In genomic region chr2:90904076-90904855, GRCm38 (mm10) we compare ENCODE assay signal across 8 mouse cellular contexts. TPM values are rescaled to one million over a fixed set of nuclear protein-coding genes. Genes with fewer than 3 reads are reported as not detected.
DNase-seq lines count a peak whose midpoint lies in the region; ATAC-seq and TF ChIP-seq lines count a peak whose summit lies in the region.

Gene Kbtbd4, plus strand, starts transcription at chr2:90904740.
Gene Ndufs3, minus strand, starts transcription at chr2:90904827.

- peak within 1 kb of the TSS; percentile 16 for H3K27ac ChIP-seq in ES-E14 (ENCODE audit: insufficient read depth, low read depth, low read length, poor library complexity, severe bottlenecking)
- peak within 1 kb of the TSS; percentile 93 for H3K27ac ChIP-seq in forebrain, embryonic 15.5 days (replicated peaks)
- peak within 1 kb of the TSS; percentile 97 for H3K27ac ChIP-seq in layer of hippocampus, adult 2 months
- H3K27ac ChIP-seq in lung, embryonic 15.5 days = peak within 1 kb of the TSS; percentile 93

- H3K36me3 ChIP-seq in ES-E14 (ENCODE audit: control insufficient read depth, insufficient read depth, low read length, poor library complexity, severe bottlenecking) = peaks cover 17% of the 10 kb centered on the region
- H3K36me3 ChIP-seq in forebrain, embryonic 15.5 days = peaks cover 43% of the 10 kb centered on the region
- peaks cover 46% of the 10 kb centered on the region for H3K36me3 ChIP-seq in lung, embryonic 15.5 days

- in situ Hi-C loops in ES-E14 (cut with MboI; ENCODE audit: low sequenced_read_pairs in 2 of 2, unreplicated experiment in 2 of 2) = no loop called here

- WGBS in forebrain, embryonic 15.5 days = under 1% methylated on average over 42 of the region's 43 CpGs
- WGBS in lung, embryonic 15.5 days = under 1% methylated on average over 39 of the region's 43 CpGs

- TF ChIP-seq CTCF in layer of hippocampus, adult 2 months (conservative IDR thresholded peaks at IDR 0.05) = no peak

- no peaks in the 10 kb centered on the region for H3K9me3 ChIP-seq in ES-E14 (ENCODE audit: control insufficient read depth, insufficient read depth, low read depth, low read length)
- no peaks in the 10 kb centered on the region for H3K9me3 ChIP-seq in forebrain, embryonic 15.5 days
- no peaks in the 10 kb centered on the region for H3K9me3 ChIP-seq in lung, embryonic 15.5 days

- H3K4me1 ChIP-seq in ES-E14 (ENCODE audit: control insufficient read depth in 2 of 2, insufficient read depth in 2 of 2, low read length in 2 of 2, poor library complexity in 1 of 2) = 0 out of 4 replicates have a peak, but pooled peaks cover 0 to 2% of the 10 kb centered on the region in 2 experiments
- peaks cover 36% of the 10 kb centered on the region for H3K4me1 ChIP-seq in forebrain, embryonic 15.5 days
- H3K4me1 ChIP-seq in lung, embryonic 15.5 days = peaks cover 24% of the 10 kb centered on the region

- H3K9ac ChIP-seq in ES-E14 (ENCODE audit: insufficient read depth, low read depth, low read length, poor library complexity, severe bottlenecking) = peak within 1 kb of the TSS; percentile 94
- peak within 1 kb of the TSS; percentile 89 for H3K9ac ChIP-seq in forebrain, embryonic 15.5 days (replicated peaks)
- peak within 1 kb of the TSS; percentile 95 for H3K9ac ChIP-seq in lung, embryonic 15.5 days

- H3K4me2 ChIP-seq in forebrain, embryonic 15.5 days (replicated peaks) = peak within 1 kb of the TSS; percentile 56
- peak within 1 kb of the TSS; percentile 64 for H3K4me2 ChIP-seq in lung, embryonic 15.5 days

- peak within 1 kb of the TSS; percentile 86 to 90 for H3K4me3 ChIP-seq in ES-E14 (ENCODE audit: insufficient read depth in 1 of 2, low read depth in 1 of 2, low read length in 2 of 2, poor library complexity in 1 of 2, severe bottlenecking in 1 of 2)
- peak within 1 kb of the TSS; percentile 81 for H3K4me3 ChIP-seq in forebrain, embryonic 15.5 days
- peak within 1 kb of the TSS; percentile 78 for H3K4me3 ChIP-seq in layer of hippocampus, adult 2 months
- peak within 1 kb of the TSS; percentile 94 for H3K4me3 ChIP-seq in lung, embryonic 15.5 days

- peak; percentile 94 for ATAC-seq in forebrain, embryonic 15.5 days (replicated peaks)
- ATAC-seq in lung, embryonic 15.5 days (ENCODE audit: borderline replicate concordance, extremely low read depth, low FRiP score, low TSS enrichment) = peak; percentile 89; the same call in 1 of the 2 replicates

- H3K27me3 ChIP-seq in forebrain, embryonic 15.5 days = no peaks in the 10 kb centered on the region
- H3K27me3 ChIP-seq in lung, embryonic 15.5 days = no peaks in the 10 kb centered on the region

- intact Hi-C loops in heart, postnatal 25 days (cut with DNase I) = no loop called here

- DNase-seq in ES-E14 (ENCODE audit: low read depth, low spot score) = peak; percentile 88
- peak; percentile 85 for DNase-seq in cerebellum, adult 11-12 months
- peak; percentile 63 for DNase-seq in heart, postnatal 25 days (ENCODE audit: low spot score)
- DNase-seq in layer of hippocampus, adult 2 months (ENCODE audit: low spot score in 2 of 2) = peak; percentile 84 to 87
- peak; percentile 76 for DNase-seq in ovary, adult 18-20 months (ENCODE audit: low spot score)
- DNase-seq in thymus, postnatal 0 days (ENCODE audit: low spot score) = peak; percentile 93

TF ChIP-seq in ES-E14, 5 proteins besides CTCF, POLR2A, EP300 and RAD21:
- TF ChIP-seq HCFC1 (IDR thresholded peaks at IDR 0.05; ENCODE audit: borderline replicate concordance, insufficient read depth, low read length) (peak; percentile 89), ZNF384 (IDR thresholded peaks at IDR 0.05; ENCODE audit: low read depth, low read length) (peak; percentile 30; the same call in 1 of the 2 replicates), CHD2 (IDR thresholded peaks at IDR 0.05; ENCODE audit: low read depth, low read length) (no peak)
TF ChIP-seq in ES-E14: peak in this region for 2.

RNA-seq across cellular contexts. Expression of gene Kbtbd4, which starts in this region (rescaled TPM):
- 12.5 and 19.0 TPM in 2 replicates for total RNA-seq in ES-E14 (2012; rRNA removed)
- polyA plus RNA-seq in forebrain, embryonic 15.5 days (2015; fragmentation: Nextera tagmentation; extraction: Ambion mirVana) = 58.7 and 63.8 TPM in 2 replicates
- total RNA-seq in heart, postnatal 25 days (2021) = 10 to 100 TPM; 18.0 to 22.2 TPM
- 10 to 100 TPM; 38.1 to 39.5 TPM for total RNA-seq in layer of hippocampus, adult 2 months (2021)
- 36.8 and 37.8 TPM in 2 replicates for polyA plus RNA-seq in lung, embryonic 15.5 days (2015; fragmentation: Nextera tagmentation; extraction: Ambion mirVana)
- polyA plus RNA-seq in thymus, postnatal 0 days (2015; fragmentation: Nextera tagmentation; extraction: Ambion mirVana) = 30.8 and 31.8 TPM in 2 replicates

RNA-seq across cellular contexts. Expression of gene Ndufs3, which starts in this region (rescaled TPM):
- 106 and 109 TPM in 2 replicates for total RNA-seq in ES-E14 (2012; rRNA removed)
- 213 and 219 TPM in 2 replicates for polyA plus RNA-seq in forebrain, embryonic 15.5 days (2015; fragmentation: Nextera tagmentation; extraction: Ambion mirVana)
- 100 to 1,000 TPM; 854 to 889 TPM for total RNA-seq in heart, postnatal 25 days (2021)
- total RNA-seq in layer of hippocampus, adult 2 months (2021) = 100 to 1,000 TPM; 224 to 255 TPM
- polyA plus RNA-seq in lung, embryonic 15.5 days (2015; fragmentation: Nextera tagmentation; extraction: Ambion mirVana) = 199 and 207 TPM in 2 replicates
- polyA plus RNA-seq in thymus, postnatal 0 days (2015; fragmentation: Nextera tagmentation; extraction: Ambion mirVana) = 224 and 230 TPM in 2 replicates

Comparison
In these comparisons a context has a peak if more than half of its experiments do, and no peak if none do; other contexts are left out.
1. Peak in every context shown above with its lines: DNase-seq, ATAC-seq, H3K4me3 ChIP-seq and H3K27ac ChIP-seq.
2. H3K27ac ChIP-seq: peak in every context shown above with its lines; median percentile 97 in layer of hippocampus, adult 2 months; 93 in forebrain, embryonic 15.5 days; 93 in lung, embryonic 15.5 days; 16 in ES-E14.